Mouse (Mus musculus) stomach, postnatal 0 days (tissue): ENCODE data around the gene Hist1h2ae.

Source experiments
- CTCF ChIP-seq: IDR thresholded peaks from 2 replicates; pipeline ENCODE4 v1.5.1; 2016; ENCODE audit warnings: antibody characterized with exemption, low read depth, mild to moderate bottlenecking, moderate library complexity
- EP300 ChIP-seq: optimal IDR thresholded peaks from 2 replicates; pipeline ENCODE3; 2016; ENCODE audit warnings: antibody characterized with exemption

GRCm38 (mm10) chr13:23609844-23610243, 38.8 kb upstream of the Hist1h2ae start:
- no peak for TF ChIP-seq CTCF
- no peak for TF ChIP-seq EP300
